Mouse (Mus musculus): ENCODE data around the gene Rreb1. TPM values are rescaled to one million over a fixed set of nuclear protein-coding genes. Genes with fewer than 3 reads are reported as not detected.

Rreb1 gene
- polyA plus RNA-seq, 1 experiment from 2014 or later, result 8.8 TPM

- ATAC-seq, result no peak
- Histone ChIP-seq H3K27me3 (replicated peaks) (no peaks in the 10 kb centered on the region), H3K4me2 (peak overlapping the region; percentile 83; the same call in 1 of the 2 replicates), H3K4me1 (peaks cover 52% of the 10 kb centered on the region), H3K27ac (peak overlapping the region; percentile 86; the same call in 1 of the 2 replicates), H3K36me3 (no peaks in the 10 kb centered on the region), H3K9ac (no peak overlapping the region), H3K4me3 (no peak overlapping the region), H3K9me3 (replicated peaks) (no peaks in the 10 kb centered on the region)
- 79% methylated on average over 15 of the region's 15 CpGs for WGBS (ENCODE audit: insufficient replicate concordance)
Measured at GRCm38 (mm10) chr13:37966256-37967051, 188.3 kb downstream of the Rreb1 start.

DNA sequence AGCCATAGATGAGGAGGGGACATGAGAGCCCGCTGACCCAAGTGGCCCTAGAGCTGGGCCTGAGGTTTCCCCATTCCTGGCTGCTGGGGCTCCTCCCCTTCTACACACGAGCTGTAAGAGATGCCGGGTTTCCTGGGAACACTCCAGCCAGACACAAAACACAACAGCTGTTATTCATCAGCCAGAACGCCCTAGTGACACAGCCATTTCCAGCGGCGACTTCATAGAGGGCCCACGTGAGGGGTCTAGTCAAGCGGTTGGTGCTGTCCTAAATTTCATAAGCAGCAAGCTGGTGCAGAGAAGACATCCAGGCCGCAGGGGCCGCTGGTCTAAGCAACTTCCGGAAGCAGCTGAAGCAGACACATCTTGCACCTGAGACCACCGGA is 188.8 kb downstream of the Rreb1 start:
- no peaks in the 10 kb centered on the region for H3K9me3 ChIP-seq (replicated peaks)
- H3K4me1 ChIP-seq, result peaks cover 54% of the 10 kb centered on the region
- no peak overlapping the region for H3K27ac ChIP-seq

DNA sequence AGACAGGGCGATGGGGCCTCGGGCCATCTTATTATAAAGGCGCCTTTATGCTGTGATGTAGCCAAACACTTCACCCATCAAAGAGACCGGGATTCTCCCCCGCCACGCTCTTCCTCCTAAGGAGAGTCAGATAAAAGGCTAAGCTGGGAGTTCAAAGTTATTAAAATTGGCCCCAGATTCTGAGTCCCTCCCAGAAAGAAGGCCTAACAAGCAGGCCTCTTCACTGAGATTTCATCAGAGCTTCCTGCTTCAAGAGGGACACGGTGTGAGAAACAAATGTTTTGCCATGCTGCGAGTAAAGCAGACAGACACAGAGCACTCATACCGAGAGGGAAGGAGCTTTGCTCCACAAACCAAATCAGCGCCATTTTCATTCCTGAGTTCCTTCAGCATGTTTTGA is 189.4 kb downstream of the Rreb1 start:
- no peak overlapping the region for H3K4me2 ChIP-seq
- H3K4me1 ChIP-seq, result peaks cover 50% of the 10 kb centered on the region
- H3K9me3 ChIP-seq (replicated peaks), result no peaks in the 10 kb centered on the region
- no peak for ATAC-seq
- WGBS (ENCODE audit: insufficient replicate concordance), result 66% methylated on average over 10 of the region's 10 CpGs
- peaks cover 4% of the 10 kb centered on the region; the same call in 1 of the 2 replicates for H3K36me3 ChIP-seq
- H3K27me3 ChIP-seq (replicated peaks), result no peaks in the 10 kb centered on the region
- no peak overlapping the region for H3K4me3 ChIP-seq
- no peak overlapping the region for H3K9ac ChIP-seq
- no peak overlapping the region for H3K27ac ChIP-seq

More for the DNA sequence above, 188.8 kb downstream of the Rreb1 start:
- ATAC-seq, result no peak
- no peak overlapping the region for H3K4me3 ChIP-seq
- no peak overlapping the region for H3K9ac ChIP-seq
- H3K36me3 ChIP-seq, result peaks cover 4% of the 10 kb centered on the region; the same call in 1 of the 2 replicates
- no peaks in the 10 kb centered on the region for H3K27me3 ChIP-seq (replicated peaks)
- 71% methylated on average over 12 of the region's 12 CpGs for WGBS (ENCODE audit: insufficient replicate concordance)
- H3K4me2 ChIP-seq, result no peak overlapping the region

- H3K4me2 ChIP-seq, result no peak overlapping the region
Measured at GRCm38 (mm10) chr13:37969337-37969736, 191.1 kb downstream of the Rreb1 start.

DNA sequence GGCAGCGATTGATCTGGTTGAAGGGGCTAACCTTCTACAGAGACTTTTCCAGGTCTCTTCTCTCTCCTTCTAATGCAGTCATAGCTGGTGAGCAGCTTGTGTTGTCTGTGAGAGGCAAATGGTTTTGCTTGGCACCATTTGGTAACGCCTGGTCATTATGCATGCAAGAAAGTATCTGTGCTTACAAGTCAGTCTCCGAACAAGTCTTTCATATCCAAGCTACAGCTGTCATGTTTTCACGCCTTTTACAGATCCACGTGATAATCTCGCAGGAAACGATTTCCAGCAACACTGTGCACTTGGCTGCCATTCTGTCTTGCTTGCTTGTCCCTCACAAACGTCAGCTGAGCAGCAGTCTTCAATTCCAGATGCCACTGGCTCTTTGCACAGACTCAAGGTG is 191.8 kb downstream of the Rreb1 start:
- ATAC-seq, result no peak
- H3K4me1 ChIP-seq, result peaks cover 27% of the 10 kb centered on the region

More at GRCm38 (mm10) chr13:37969337-37969736, 191.1 kb downstream of the Rreb1 start:
- no peak for ATAC-seq
- no peaks in the 10 kb centered on the region for H3K9me3 ChIP-seq (replicated peaks)
- WGBS (ENCODE audit: insufficient replicate concordance), result 8% methylated on average over 14 of the region's 14 CpGs
- H3K27me3 ChIP-seq (replicated peaks), result no peaks in the 10 kb centered on the region
- peaks cover 4% of the 10 kb centered on the region; the same call in 1 of the 2 replicates for H3K36me3 ChIP-seq
- no peak overlapping the region for H3K27ac ChIP-seq
- H3K4me1 ChIP-seq, result peaks cover 34% of the 10 kb centered on the region
- H3K4me3 ChIP-seq, result no peak overlapping the region
- H3K9ac ChIP-seq, result no peak overlapping the region

DNA sequence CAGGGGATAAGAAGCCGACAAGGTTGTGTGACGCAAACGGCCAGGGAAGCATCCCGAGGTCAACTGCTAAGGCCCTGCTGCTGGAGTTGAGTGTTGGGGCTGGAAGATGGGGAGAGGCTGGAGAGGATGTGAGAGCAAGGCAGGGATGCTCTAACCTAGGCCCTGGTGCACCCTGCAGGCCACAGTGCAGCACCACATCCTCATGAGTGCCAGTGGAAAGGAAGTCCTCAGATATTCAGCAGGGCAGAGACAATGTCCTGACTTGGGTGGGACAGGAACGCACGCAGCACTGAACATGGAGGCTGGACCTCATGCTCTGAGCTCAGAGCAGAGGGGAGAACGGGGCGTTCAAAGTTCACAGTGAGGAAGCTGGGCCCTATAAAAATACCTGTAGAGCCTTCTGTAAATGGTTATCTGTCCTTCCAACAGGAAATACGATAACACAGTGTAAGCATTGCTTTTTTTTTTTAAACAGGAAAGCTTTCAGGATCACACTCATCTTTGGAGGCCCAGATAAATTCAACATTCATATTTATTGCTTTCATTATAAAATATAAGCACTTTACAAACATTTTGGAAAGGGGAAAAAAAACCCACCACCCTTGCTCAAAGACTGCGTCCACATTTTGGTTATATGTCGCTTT is 192.8 kb downstream of the Rreb1 start:
- Histone ChIP-seq H3K9ac (no peak overlapping the region), H3K4me2 (no peak overlapping the region), H3K4me1 (peaks cover 17% of the 10 kb centered on the region), H3K9me3 (replicated peaks) (no peaks in the 10 kb centered on the region), H3K4me3 (no peak overlapping the region), H3K27me3 (replicated peaks) (no peaks in the 10 kb centered on the region), H3K27ac (no peak overlapping the region), H3K36me3 (peaks cover 15% of the 10 kb centered on the region)
- no peak for ATAC-seq
- WGBS (ENCODE audit: insufficient replicate concordance), result 74% methylated on average over 11 of the region's 11 CpGs

More for the DNA sequence above, 191.8 kb downstream of the Rreb1 start:
- Histone ChIP-seq H3K27ac (no peak overlapping the region), H3K9me3 (replicated peaks) (no peaks in the 10 kb centered on the region), H3K9ac (no peak overlapping the region), H3K4me3 (no peak overlapping the region), H3K36me3 (peaks cover 6% of the 10 kb centered on the region; the same call in 1 of the 2 replicates), H3K4me2 (no peak overlapping the region), H3K27me3 (replicated peaks) (no peaks in the 10 kb centered on the region)
- 58% methylated on average over 8 of the region's 8 CpGs for WGBS (ENCODE audit: insufficient replicate concordance)

GRCm38 (mm10) chr13:37974036-37974435 is 195.8 kb downstream of the Rreb1 start:
- H3K9me3 ChIP-seq (replicated peaks), result no peaks in the 10 kb centered on the region
- no peaks in the 10 kb centered on the region for H3K27me3 ChIP-seq (replicated peaks)
- H3K9ac ChIP-seq, result no peak overlapping the region
- no peak overlapping the region for H3K4me3 ChIP-seq
- peaks cover 45% of the 10 kb centered on the region for H3K36me3 ChIP-seq
- H3K27ac ChIP-seq, result peak overlapping the region; percentile 37
- peaks cover 6% of the 10 kb centered on the region; the same call in 1 of the 2 replicates for H3K4me1 ChIP-seq
- 87% methylated on average over 6 of the region's 6 CpGs for WGBS (ENCODE audit: insufficient replicate concordance)
- H3K4me2 ChIP-seq, result no peak overlapping the region
- no peak for ATAC-seq

GRCm38 (mm10) chr13:37974731-37975130 is 196.5 kb downstream of the Rreb1 start:
- Histone ChIP-seq H3K9ac (no peak overlapping the region), H3K4me1 (peaks cover 6% of the 10 kb centered on the region; the same call in 1 of the 2 replicates), H3K36me3 (peaks cover 52% of the 10 kb centered on the region), H3K4me3 (no peak overlapping the region), H3K27me3 (replicated peaks) (no peaks in the 10 kb centered on the region), H3K9me3 (replicated peaks) (no peaks in the 10 kb centered on the region), H3K27ac (no peak overlapping the region), H3K4me2 (no peak overlapping the region)
- WGBS (ENCODE audit: insufficient replicate concordance), result 78% methylated on average over 5 of the region's 5 CpGs
- no peak for ATAC-seq

DNA sequence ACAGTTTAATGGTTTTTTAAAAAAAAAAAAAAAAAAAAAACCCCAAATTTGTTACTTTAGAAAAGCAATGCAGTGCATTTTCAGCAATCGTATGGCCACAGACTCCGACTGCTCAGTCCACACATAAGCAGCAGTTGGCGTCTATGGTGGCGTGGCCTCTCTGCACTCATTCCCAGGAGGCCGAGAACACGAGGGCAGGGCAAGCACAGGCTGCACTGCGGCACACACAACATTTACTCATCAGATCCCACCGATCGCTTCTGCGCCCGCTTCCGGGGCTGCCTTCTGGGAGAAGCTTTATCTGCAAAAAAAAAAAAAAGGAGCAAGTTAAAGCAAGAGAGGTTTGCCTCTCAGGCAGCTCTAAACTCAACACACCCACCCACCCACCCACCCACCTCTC is 201.3 kb downstream of the Rreb1 start:
- Histone ChIP-seq H3K27me3 (replicated peaks) (no peaks in the 10 kb centered on the region), H3K4me3 (no peak overlapping the region), H3K9me3 (replicated peaks) (no peaks in the 10 kb centered on the region), H3K4me2 (no peak overlapping the region), H3K27ac (no peak overlapping the region), H3K36me3 (peaks cover 95% of the 10 kb centered on the region), H3K9ac (no peak overlapping the region), H3K4me1 (no peaks in the 10 kb centered on the region)
- ATAC-seq, result no peak
- WGBS (ENCODE audit: insufficient replicate concordance), result 93% methylated on average over 12 of the region's 12 CpGs

DNA sequence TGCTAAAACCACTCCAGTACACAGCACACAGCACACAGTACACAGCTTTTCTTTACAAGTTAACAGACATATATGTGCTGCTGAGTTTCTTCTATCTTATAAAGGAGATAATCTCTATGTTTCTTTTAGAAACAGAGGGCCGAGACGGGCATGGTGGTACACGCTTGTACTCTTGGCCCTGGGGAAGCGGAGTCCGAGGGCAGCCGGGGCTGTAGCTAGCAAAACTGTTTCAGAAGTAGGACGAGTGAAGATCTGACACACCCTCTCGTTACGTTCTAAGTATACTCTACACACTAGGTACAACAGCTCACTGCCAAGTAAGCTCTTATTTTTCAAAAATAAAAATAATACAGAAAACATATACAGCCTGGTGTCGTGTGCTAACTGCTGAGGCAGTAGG is 202.1 kb downstream of the Rreb1 start:
- Histone ChIP-seq H3K4me3 (no peak overlapping the region), H3K36me3 (peaks cover 98% of the 10 kb centered on the region), H3K9ac (no peak overlapping the region), H3K27me3 (replicated peaks) (no peaks in the 10 kb centered on the region), H3K4me1 (no peaks in the 10 kb centered on the region), H3K9me3 (replicated peaks) (no peaks in the 10 kb centered on the region), H3K27ac (no peak overlapping the region), H3K4me2 (no peak overlapping the region)
- no peak for ATAC-seq
- 86% methylated on average over 10 of the region's 10 CpGs for WGBS (ENCODE audit: insufficient replicate concordance)

DNA sequence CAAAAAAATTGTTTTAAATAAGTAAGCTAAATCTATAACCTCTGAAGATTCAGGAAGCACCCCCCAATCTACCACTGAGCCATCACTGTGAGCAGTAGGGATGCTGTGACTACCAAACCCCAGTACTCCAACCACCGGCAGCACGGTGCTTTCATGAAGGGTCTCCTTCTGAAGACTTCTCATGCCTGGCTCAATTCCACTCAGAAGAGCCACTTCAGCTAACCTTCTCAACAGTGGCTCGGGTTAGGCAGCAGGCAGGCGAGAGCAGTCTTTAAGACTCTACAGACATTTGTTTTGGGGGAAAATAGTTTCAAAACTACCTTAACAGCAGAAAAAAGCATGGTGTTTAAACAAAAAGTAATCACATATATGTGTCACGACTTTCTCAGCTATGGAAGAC is 202.9 kb downstream of the Rreb1 start:
- Histone ChIP-seq H3K27ac (no peak overlapping the region), H3K9me3 (replicated peaks) (no peaks in the 10 kb centered on the region)
- ATAC-seq, result no peak

GRCm38 (mm10) chr13:37986166-37986565 is 208.0 kb downstream of the Rreb1 start:
- 92% methylated on average over 10 of the region's 10 CpGs for WGBS (ENCODE audit: insufficient replicate concordance)
- Histone ChIP-seq H3K9ac (no peak overlapping the region), H3K4me1 (peaks cover 11% of the 10 kb centered on the region; the same call in 1 of the 2 replicates), H3K27me3 (replicated peaks) (no peaks in the 10 kb centered on the region), H3K27ac (no peak overlapping the region), H3K36me3 (peaks cover 98% of the 10 kb centered on the region), H3K4me3 (no peak overlapping the region), H3K4me2 (no peak overlapping the region), H3K9me3 (replicated peaks) (no peaks in the 10 kb centered on the region)
- no peak for ATAC-seq

More for the DNA sequence above, 202.9 kb downstream of the Rreb1 start:
- WGBS (ENCODE audit: insufficient replicate concordance), result 83% methylated on average over 5 of the region's 5 CpGs
- Histone ChIP-seq H3K27me3 (replicated peaks) (no peaks in the 10 kb centered on the region), H3K4me1 (no peaks in the 10 kb centered on the region), H3K4me2 (no peak overlapping the region), H3K36me3 (peaks cover 97% of the 10 kb centered on the region), H3K4me3 (no peak overlapping the region), H3K9ac (no peak overlapping the region)

Measured in liver, embryonic 12.5 days (tissue).